Mouse (Mus musculus) lung, postnatal 0 days (tissue): ENCODE measurements around the gene Spag7.

ENCODE experiments used
- CTCF ChIP-seq: IDR thresholded peaks from 2 replicates; pipeline ENCODE4 v1.5.1; 2016; ENCODE audit warnings: antibody characterized with exemption, mild to moderate bottlenecking
- EP300 ChIP-seq: IDR thresholded peaks from 2 replicates; pipeline ENCODE4 v1.6.1; 2016; ENCODE audit warnings: antibody characterized with exemption, mild to moderate bottlenecking, control low read depth

- TF ChIP-seq CTCF: no peak
- no peak for TF ChIP-seq EP300
These were observed 32.9 kb upstream of the Spag7 start for GRCm38 (mm10) chr11:70701984-70702733.
